Mouse (Mus musculus) MEL (cell line): ENCODE measurements around the gene Mrps34. TPM values are rescaled to one million over a fixed set of nuclear protein-coding genes. Genes with fewer than 3 reads are reported as not detected.

Source experiments
- DNase-seq: peaks from one replicate; pipeline ENCODE4 v3.0.0; 2011; ENCODE audit warnings: low read depth, low spot score
- H3K27ac ChIP-seq: 2 replicates; pipeline ENCODE4 v1.5.1; 2012; ENCODE audit warnings: low read depth, mild to moderate bottlenecking, control low read depth, low read length, moderate library complexity; ENCODE audit not compliant: control insufficient read depth
- H3K27me3 ChIP-seq, 2 experiments: fragments of 150-350 bp in 1 of 2; sonication (generic) in 1 of 2; 2 replicates each; pipeline ENCODE4 v1.6.1; 2012; ENCODE audit warnings: low read length in 2 of 2, mild to moderate bottlenecking in 2 of 2, improper control_type of control experiment in 1 of 2, moderate library complexity in 1 of 2; ENCODE audit not compliant: insufficient read depth in 2 of 2, control insufficient read depth in 1 of 2
- H3K36me3 ChIP-seq, 2 experiments: 2 replicates each; pipeline ENCODE4 v1.6.1; 2012 to 2014; ENCODE audit warnings: low read length in 2 of 2, improper control_type of control experiment in 1 of 2, inconsistent platforms in 1 of 2, mild to moderate bottlenecking in 1 of 2; ENCODE audit not compliant: insufficient read depth in 2 of 2, control insufficient read depth in 1 of 2
- H3K4me1 ChIP-seq, 2 experiments: fragments of 150-350 bp in 1 of 2; sonication (generic) in 1 of 2; 2 replicates each; pipeline ENCODE4 v1.6.1; 2012; ENCODE audit warnings: low read length in 2 of 2, improper control_type of control experiment in 1 of 2, mild to moderate bottlenecking in 1 of 2; ENCODE audit not compliant: insufficient read depth in 2 of 2, control insufficient read depth in 1 of 2
- H3K4me3 ChIP-seq, 2 experiments: fragments of 150-350 bp in 1 of 2; sonication (generic) in 1 of 2; 2 replicates each; pipeline ENCODE4 v1.5.1; 2012; ENCODE audit warnings: low read depth in 2 of 2, low read length in 2 of 2, mild to moderate bottlenecking in 2 of 2, moderate library complexity in 2 of 2, control low read depth in 1 of 2, improper control_type of control experiment in 1 of 2; ENCODE audit not compliant: control insufficient read depth in 1 of 2, insufficient read depth in 1 of 2
- H3K79me2 ChIP-seq: 2 replicates; pipeline ENCODE4 v1.6.1; 2012; ENCODE audit warnings: mild to moderate bottlenecking, low read length, moderate library complexity; ENCODE audit not compliant: control insufficient read depth, poor library complexity, insufficient read depth
- H3K9ac ChIP-seq: 2 replicates; pipeline ENCODE4 v1.6.1; 2012; ENCODE audit warnings: low read depth, mild to moderate bottlenecking, control low read depth, low read length, moderate library complexity; ENCODE audit not compliant: control insufficient read depth, poor library complexity, severe bottlenecking
- H3K9me3 ChIP-seq: fragments of 150-350 bp; sonication (generic); replicated peaks from 2 replicates; pipeline ENCODE4 v1.6.1; 2012; ENCODE audit warnings: mild to moderate bottlenecking, low read length, improper control_type of control experiment, moderate library complexity; ENCODE audit not compliant: insufficient read depth
- BHLHE40 ChIP-seq: IDR thresholded peaks from 2 replicates; pipeline ENCODE4 v1.6.1; 2012; ENCODE audit warnings: low read depth, mild to moderate bottlenecking, inconsistent platforms, low read length, improper control_type of control experiment, borderline replicate concordance
- CHD1 ChIP-seq: IDR thresholded peaks from 2 replicates; pipeline ENCODE4 v1.6.1; 2012; ENCODE audit warnings: low read depth, mild to moderate bottlenecking, inconsistent platforms, low read length, improper control_type of control experiment
- CTCF ChIP-seq, 3 experiments: IDR thresholded peaks in 2 of 3; conservative IDR thresholded peaks in 1 of 3; 2 replicates each; pipeline ENCODE4 v1.5.1; 2011 to 2012; ENCODE audit warnings: low read length in 3 of 3, low read depth in 2 of 3, mild to moderate bottlenecking in 2 of 3, improper control_type of control experiment in 1 of 3, inconsistent platforms in 1 of 3, mixed read lengths in 1 of 3, moderate library complexity in 1 of 3; ENCODE audit not compliant: control insufficient read depth in 1 of 3, insufficient read depth in 1 of 3, poor library complexity in 1 of 3, severe bottlenecking in 1 of 3
- E2F4 ChIP-seq: IDR thresholded peaks from 2 replicates; pipeline ENCODE4 v1.6.1; 2011; ENCODE audit warnings: low read depth, low read length, improper control_type of control experiment, borderline replicate concordance
- ELF1 ChIP-seq: IDR thresholded peaks from 2 replicates; pipeline ENCODE4 v1.6.1; 2014; ENCODE audit warnings: low read depth, mild to moderate bottlenecking, inconsistent platforms, low read length, improper control_type of control experiment, moderate library complexity
- GABPA ChIP-seq: IDR thresholded peaks from 2 replicates; pipeline ENCODE4 v1.6.1; 2012; ENCODE audit warnings: low read depth, mild to moderate bottlenecking, inconsistent platforms, low read length, improper control_type of control experiment, moderate library complexity
- GATA1 ChIP-seq: IDR thresholded peaks from 2 replicates; pipeline ENCODE4 v1.6.1; 2011; ENCODE audit warnings: low read depth, low read length, improper control_type of control experiment
- JUND ChIP-seq: IDR thresholded peaks from 2 replicates; pipeline ENCODE4 v1.6.1; 2011; ENCODE audit warnings: low read depth, mild to moderate bottlenecking, improper control_type of control experiment, low read length
- KAT2A ChIP-seq: conservative IDR thresholded peaks from 2 replicates; pipeline ENCODE4 v1.6.1; 2012; ENCODE audit warnings: low read depth, low read length, improper control_type of control experiment, inconsistent platforms
- MAFK ChIP-seq: IDR thresholded peaks from 2 replicates; pipeline ENCODE4 v1.6.1; 2011; ENCODE audit warnings: low read depth, mild to moderate bottlenecking, low read length, improper control_type of control experiment, borderline replicate concordance
- MAX ChIP-seq: IDR thresholded peaks from 2 replicates; pipeline ENCODE4 v1.6.1; 2011; ENCODE audit warnings: low read length, improper control_type of control experiment
- MAZ ChIP-seq: IDR thresholded peaks from 2 replicates; pipeline ENCODE4 v1.6.1; 2012; ENCODE audit warnings: low read depth, mild to moderate bottlenecking, inconsistent platforms, low read length, improper control_type of control experiment
- MEF2A ChIP-seq: IDR thresholded peaks from 2 replicates; pipeline ENCODE4 v1.6.1; 2014; ENCODE audit warnings: low read depth, mild to moderate bottlenecking, inconsistent platforms, low read length, improper control_type of control experiment; ENCODE audit not compliant: poor library complexity, insufficient replicate concordance, severe bottlenecking; ENCODE audit errors: extremely low read depth
- MXI1 ChIP-seq: IDR thresholded peaks from 2 replicates; pipeline ENCODE4 v1.6.1; 2011; ENCODE audit warnings: mild to moderate bottlenecking, low read depth, low read length, improper control_type of control experiment
- MYB ChIP-seq: IDR thresholded peaks from 2 replicates; pipeline ENCODE4 v1.6.1; 2011; ENCODE audit warnings: mild to moderate bottlenecking, low read depth, low read length, improper control_type of control experiment
- NELFE ChIP-seq: IDR thresholded peaks from 2 replicates; pipeline ENCODE4 v1.6.1; 2011; ENCODE audit warnings: low read depth, low read length, improper control_type of control experiment
- NRF1 ChIP-seq: IDR thresholded peaks from 2 replicates; pipeline ENCODE4 v1.6.1; 2014; ENCODE audit warnings: low read depth, mild to moderate bottlenecking, inconsistent platforms, low read length, improper control_type of control experiment, moderate library complexity; ENCODE audit not compliant: poor library complexity, insufficient read depth, severe bottlenecking
- POLR2AphosphoS2 ChIP-seq: IDR thresholded peaks from 2 replicates; pipeline ENCODE4 v1.6.1; 2011; ENCODE audit warnings: low read length, improper control_type of control experiment
- RAD21 ChIP-seq: IDR thresholded peaks from 2 replicates; pipeline ENCODE4 v1.6.1; 2011; ENCODE audit warnings: mild to moderate bottlenecking, low read depth, low read length, improper control_type of control experiment
- RCOR1 ChIP-seq: IDR thresholded peaks from 2 replicates; pipeline ENCODE4 v1.6.1; 2012; ENCODE audit warnings: low read depth, mild to moderate bottlenecking, inconsistent platforms, low read length, improper control_type of control experiment
- TAL1 ChIP-seq: IDR thresholded peaks from 2 replicates; pipeline ENCODE4 v1.6.1; 2012; ENCODE audit warnings: mild to moderate bottlenecking, inconsistent platforms, low read length, moderate library complexity, mixed read lengths
- TCF12 ChIP-seq: IDR thresholded peaks from 2 replicates; pipeline ENCODE4 v1.6.1; 2014; ENCODE audit warnings: low read depth, mild to moderate bottlenecking, inconsistent platforms, low read length, improper control_type of control experiment, moderate library complexity
- UBTF ChIP-seq: IDR thresholded peaks from 2 replicates; pipeline ENCODE4 v1.6.1; 2012; ENCODE audit warnings: low read depth, mild to moderate bottlenecking, inconsistent platforms, low read length, improper control_type of control experiment, moderate library complexity, borderline replicate concordance; ENCODE audit not compliant: insufficient read depth
- USF1 ChIP-seq: IDR thresholded peaks from 2 replicates; pipeline ENCODE4 v1.6.1; 2014; ENCODE audit warnings: low read depth, mild to moderate bottlenecking, inconsistent platforms, low read length, improper control_type of control experiment, moderate library complexity
- ZMIZ1 ChIP-seq: IDR thresholded peaks from 2 replicates; pipeline ENCODE4 v1.6.1; 2012; ENCODE audit warnings: low read depth, mild to moderate bottlenecking, inconsistent platforms, low read length, improper control_type of control experiment, moderate library complexity
- ZNF384 ChIP-seq: IDR thresholded peaks from 2 replicates; pipeline ENCODE4 v1.6.1; 2012; ENCODE audit warnings: low read depth, mild to moderate bottlenecking, inconsistent platforms, low read length, improper control_type of control experiment
- polyA plus RNA-seq, 2 experiments: library from polyadenylated mRNA; stranded (reverse) in 1 of 2; unstranded in 1 of 2; fragments of >175 nt in 1 of 2; fragments of >200 nt in 1 of 2; gene quantifications; 2 replicates each; pipeline versions ENCODE4 v1.2.1 to v1.2.4; 2012; ENCODE audit warnings: low replicate concordance in 2 of 2, low read depth in 1 of 2; ENCODE audit not compliant: insufficient read length in 2 of 2, insufficient read depth in 1 of 2, missing spikeins in 1 of 2
- total RNA-seq: library from RNA; depleted of rRNA; stranded (reverse); fragments of 300-350 nt; gene quantifications from 2 replicates; pipeline ENCODE4 v1.2.3, GENCODE M21; 2012

Gene Mrps34
- total and polyA plus RNA-seq, 3 experiments, result 74.8 to 82.0 TPM; not detected in 1

DNA sequence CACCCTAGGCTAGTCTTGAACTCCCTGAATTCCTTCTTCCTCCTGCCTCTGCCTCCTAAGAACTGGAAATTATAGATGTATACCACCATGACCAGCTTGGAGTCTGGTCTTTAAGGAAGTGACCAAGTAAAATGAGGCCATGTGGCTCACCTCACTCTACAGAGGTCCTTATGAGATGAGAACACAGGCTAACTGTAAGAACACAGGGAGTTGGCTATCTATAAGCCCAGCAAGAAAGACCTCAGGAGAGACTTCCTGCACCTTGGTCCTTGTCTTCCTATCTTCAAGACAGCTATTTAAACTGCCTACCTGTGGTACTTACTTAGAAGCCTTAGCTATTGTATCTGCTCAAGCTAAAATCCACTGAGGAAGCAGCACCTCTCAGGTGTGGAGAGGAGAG lies 19.1 kb downstream of the Mrps34 start (continued):
- TF ChIP-seq RAD21, result no peak

GRCm38 (mm10) chr17:24923246-24923645 lies 28.3 kb downstream of the Mrps34 start:
- no peak overlapping the region for H3K4me3 ChIP-seq
- no peak overlapping the region for H3K27ac ChIP-seq
- TF ChIP-seq USF1 (no peak), NRF1 (no peak), RCOR1 (no peak), ZNF384 (no peak), NELFE (no peak), GATA1 (no peak), E2F4 (no peak), MAFK (no peak), MYB (no peak), TCF12 (no peak), ZMIZ1 (no peak), JUND (no peak), MAZ (no peak), MAX (no peak), UBTF (no peak), POLR2AphosphoS2 (no peak), MXI1 (no peak), MEF2A (no peak), TAL1 (no peak), RAD21 (no peak)
- H3K9me3 ChIP-seq, result no peaks in the 10 kb centered on the region
- DNase-seq, result no peak
- peaks cover 0 to 4% of the 10 kb centered on the region in 2 experiments; a peak in 2 of 4 replicates for H3K36me3 ChIP-seq
- no peak overlapping the region for H3K9ac ChIP-seq
- H3K27me3 ChIP-seq, result no peaks in the 10 kb centered on the region
- no peaks in the 10 kb centered on the region for H3K79me2 ChIP-seq
- H3K4me1 ChIP-seq, result no peaks in the 10 kb centered on the region

DNA sequence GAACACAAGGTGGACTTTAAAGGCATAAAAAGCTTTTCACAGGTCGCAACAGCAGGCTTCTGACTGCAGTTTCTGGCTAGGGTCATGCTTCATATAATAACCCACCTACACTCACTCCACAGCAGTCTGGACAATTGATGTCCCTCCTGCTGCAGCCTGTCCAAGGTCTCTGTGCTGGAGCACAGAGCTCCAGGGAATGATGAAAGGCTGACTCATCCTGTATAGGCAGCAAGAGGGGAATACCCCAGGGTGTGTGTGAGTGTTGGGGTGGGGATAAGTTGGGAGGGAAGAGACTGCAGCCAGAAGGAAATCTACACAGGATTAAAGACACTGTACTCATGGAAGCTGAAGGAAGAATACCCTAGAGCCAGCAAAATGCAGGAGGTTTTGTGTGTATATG lies 34.6 kb downstream of the Mrps34 start:
- H3K79me2 ChIP-seq, result peaks cover 14% of the 10 kb centered on the region
- no peaks in the 10 kb centered on the region for H3K9me3 ChIP-seq
- no peak for DNase-seq
- H3K36me3 ChIP-seq, result peaks cover 0 to 7% of the 10 kb centered on the region in 2 experiments
- H3K4me3 ChIP-seq, result no peak overlapping the region
- no peaks in the 10 kb centered on the region for H3K27me3 ChIP-seq
- no peak overlapping the region for H3K27ac ChIP-seq
- H3K4me1 ChIP-seq, result peaks cover 0 to 4% of the 10 kb centered on the region in 2 experiments
- no peak for TF ChIP-seq KAT2A
- no peak for TF ChIP-seq MAZ
- no peak for TF ChIP-seq BHLHE40
- no peak for TF ChIP-seq TAL1
- no peak for TF ChIP-seq GABPA
- TF ChIP-seq MEF2A, result no peak
- no peak for TF ChIP-seq RCOR1
- TF ChIP-seq UBTF, result no peak
- no peak for TF ChIP-seq CTCF (IDR thresholded peaks at IDR 0.05 in 2 of 3, conservative IDR thresholded peaks at IDR 0.05 in 1 of 3; ENCODE audit: control insufficient read depth in 1 of 3, insufficient read depth in 1 of 3, low read depth in 2 of 3, low read length in 3 of 3, poor library complexity in 1 of 3, severe bottlenecking in 1 of 3)
- no peak for TF ChIP-seq ZNF384
- TF ChIP-seq MAX, result no peak
- TF ChIP-seq CHD1, result no peak
- no peak for TF ChIP-seq GATA1
- no peak for TF ChIP-seq ELF1
- no peak for TF ChIP-seq JUND
- H3K9ac ChIP-seq, result no peak overlapping the region
